Mouse (Mus musculus) intestine, postnatal 0 days (tissue): ENCODE results near the gene Slc11a1. TPM values are rescaled to one million over a fixed set of nuclear protein-coding genes. Genes with fewer than 3 reads are reported as not detected.

Experiments used
- ATAC-seq: fragments of 200-750 bp; cut with Nextera tagmentation; 2 replicates; pipeline ENCODE4 v1.8.0; 2017; ENCODE audit warnings: mild to moderate bottlenecking, moderate TSS enrichment, moderate library complexity
- H3K27ac ChIP-seq: fragments of 300-500 bp; sonication (generic); 2 replicates; pipeline ENCODE4 v1.5.1; 2014; ENCODE audit warnings: mild to moderate bottlenecking, low read depth, low read length, moderate library complexity
- H3K27me3 ChIP-seq: fragments of 300-500 bp; sonication (generic); replicated peaks from 2 replicates; pipeline ENCODE4 v1.6.1; 2014; ENCODE audit warnings: low read length, mixed read lengths; ENCODE audit not compliant: control insufficient read depth, insufficient read depth
- H3K36me3 ChIP-seq: fragments of 300-500 bp; sonication (generic); 2 replicates; pipeline ENCODE4 v1.6.1; 2014; ENCODE audit warnings: mild to moderate bottlenecking, moderate library complexity; ENCODE audit not compliant: control insufficient read depth, insufficient read depth
- H3K4me1 ChIP-seq: fragments of 300-500 bp; sonication (generic); replicated peaks from 2 replicates; pipeline ENCODE4 v1.6.1; 2014; ENCODE audit warnings: antibody characterized with exemption, low read length, mixed read lengths; ENCODE audit not compliant: control insufficient read depth, insufficient read depth
- H3K4me2 ChIP-seq: fragments of 300-500 bp; sonication (generic); replicated peaks from 2 replicates; pipeline ENCODE4 v1.6.1; 2014; ENCODE audit warnings: low read depth, mild to moderate bottlenecking, moderate library complexity
- H3K4me3 ChIP-seq: fragments of 300-500 bp; sonication (generic); 2 replicates; pipeline ENCODE4 v1.5.1; 2014; ENCODE audit warnings: low read depth, low read length
- H3K9ac ChIP-seq: fragments of 300-500 bp; sonication (generic); 2 replicates; pipeline ENCODE4 v1.6.1; 2014; ENCODE audit warnings: mild to moderate bottlenecking, low read depth, low read length
- H3K9me3 ChIP-seq: fragments of 300-500 bp; sonication (generic); 2 replicates; pipeline ENCODE4 v1.6.1; 2016; ENCODE audit warnings: mixed run types; ENCODE audit not compliant: control insufficient read depth
- CTCF ChIP-seq: sonication (generic); IDR thresholded peaks from 2 replicates; pipeline ENCODE4 v1.5.1; 2016; ENCODE audit warnings: low read depth, mild to moderate bottlenecking, control low read depth, antibody characterized with exemption, moderate library complexity
- WGBS: fragments of 180-500 bp; shearing (Covaris S2); extraction: QIAGEN DNeasy Blood & Tissue Kit; methylation state at CpG from one replicate; pipeline ENCODE4 v1.1.7; 2014; 5-methylcytosine and 5-hydroxymethylcytosine counted together
- polyA plus RNA-seq: library from polyadenylated mRNA; unstranded; fragments of >200 nt; fragmentation: Nextera tagmentation; extraction: Ambion mirVana; gene quantifications from 2 replicates; pipeline ENCODE4 v1.2.1, GENCODE M21; 2015

The Slc11a1 gene
- polyA plus RNA-seq, 1 experiment from 2014 or later: 4.3 TPM

GRCm38 (mm10) chr1:74344163-74344916 is 30.7 kb upstream of the Slc11a1 start:
- no peak overlapping the region for H3K9ac ChIP-seq
- no peak overlapping the region for H3K4me2 ChIP-seq
- H3K27me3 ChIP-seq: no peaks in the 10 kb centered on the region
- H3K36me3 ChIP-seq: 0 out of 2 replicates have a peak, but pooled peaks cover under 1% of the 10 kb centered on the region
- ATAC-seq: no peak
- H3K27ac ChIP-seq: no peak overlapping the region
- no peaks in the 10 kb centered on the region for H3K4me1 ChIP-seq
- no peak overlapping the region for H3K4me3 ChIP-seq
- no peak for TF ChIP-seq CTCF
- no peaks in the 10 kb centered on the region for H3K9me3 ChIP-seq
- WGBS: 80% methylated on average over 11 of the region's 11 CpGs

DNA sequence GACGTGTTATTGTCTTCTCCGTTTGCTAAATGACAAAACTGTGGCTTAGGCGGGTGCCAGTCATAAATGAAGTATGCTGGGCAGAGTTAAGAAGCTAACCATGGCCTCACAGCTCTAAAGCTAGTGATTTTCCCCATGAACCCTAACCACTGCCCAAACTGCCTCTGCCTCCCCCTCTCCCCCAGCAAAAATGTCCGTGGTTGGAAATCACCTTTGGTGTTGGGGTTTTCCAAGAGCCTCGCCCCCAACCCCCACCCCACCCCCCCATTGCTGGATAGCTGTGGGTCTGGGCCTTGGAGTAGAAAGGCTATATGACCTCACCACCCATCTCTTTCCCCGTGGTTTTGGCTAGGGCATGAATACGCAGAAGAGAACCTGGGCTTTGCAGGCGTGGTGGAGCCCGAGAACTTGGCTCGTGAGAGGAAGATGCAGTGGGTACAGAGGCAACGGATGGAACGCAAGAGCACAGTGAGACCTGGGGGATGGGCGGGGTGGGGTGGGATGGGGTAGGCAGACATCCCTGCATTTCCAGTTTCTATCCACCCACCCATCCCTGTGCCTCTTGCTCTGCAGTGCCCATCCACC is 23.7 kb upstream of the Slc11a1 start:
- Histone ChIP-seq H3K4me3 (no peak overlapping the region), H3K4me2 (no peak overlapping the region), H3K36me3 (0 out of 2 replicates have a peak, but pooled peaks cover 12% of the 10 kb centered on the region), H3K9me3 (no peaks in the 10 kb centered on the region), H3K27me3 (no peaks in the 10 kb centered on the region), H3K9ac (no peak overlapping the region), H3K4me1 (no peaks in the 10 kb centered on the region), H3K27ac (no peak overlapping the region)
- TF ChIP-seq CTCF: no peak
- no peak for ATAC-seq
- 89% methylated on average over 13 of the region's 13 CpGs for WGBS

DNA sequence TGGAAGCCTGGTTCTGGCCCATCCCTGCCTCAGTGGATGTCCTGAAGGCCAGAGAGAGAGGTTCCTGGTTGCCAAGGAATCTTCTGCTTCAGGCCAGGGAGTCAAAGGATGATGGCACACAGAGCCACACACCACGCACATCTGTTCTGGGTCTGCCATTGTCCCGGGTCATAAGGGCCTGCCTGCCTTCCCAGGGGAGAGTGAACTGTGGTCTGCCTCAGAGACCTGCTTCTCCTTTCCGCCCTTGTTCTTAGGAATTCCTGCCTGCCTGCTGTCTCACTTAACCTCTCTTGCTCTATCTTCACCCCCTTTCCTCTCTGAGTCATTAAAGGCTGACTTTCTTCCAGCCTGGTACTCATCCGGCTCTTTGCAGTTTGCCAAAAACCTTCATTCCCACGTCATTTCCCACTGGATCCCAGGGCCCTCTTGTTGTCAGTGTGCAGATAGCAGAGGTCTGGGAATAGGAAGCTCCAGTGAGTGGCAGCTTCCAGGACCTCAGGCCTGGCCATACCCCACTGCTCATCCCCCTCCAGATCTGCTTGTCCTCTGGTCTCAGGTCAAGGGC is 22.4 kb upstream of the Slc11a1 start:
- WGBS: 77% methylated on average over 5 of the region's 5 CpGs

DNA sequence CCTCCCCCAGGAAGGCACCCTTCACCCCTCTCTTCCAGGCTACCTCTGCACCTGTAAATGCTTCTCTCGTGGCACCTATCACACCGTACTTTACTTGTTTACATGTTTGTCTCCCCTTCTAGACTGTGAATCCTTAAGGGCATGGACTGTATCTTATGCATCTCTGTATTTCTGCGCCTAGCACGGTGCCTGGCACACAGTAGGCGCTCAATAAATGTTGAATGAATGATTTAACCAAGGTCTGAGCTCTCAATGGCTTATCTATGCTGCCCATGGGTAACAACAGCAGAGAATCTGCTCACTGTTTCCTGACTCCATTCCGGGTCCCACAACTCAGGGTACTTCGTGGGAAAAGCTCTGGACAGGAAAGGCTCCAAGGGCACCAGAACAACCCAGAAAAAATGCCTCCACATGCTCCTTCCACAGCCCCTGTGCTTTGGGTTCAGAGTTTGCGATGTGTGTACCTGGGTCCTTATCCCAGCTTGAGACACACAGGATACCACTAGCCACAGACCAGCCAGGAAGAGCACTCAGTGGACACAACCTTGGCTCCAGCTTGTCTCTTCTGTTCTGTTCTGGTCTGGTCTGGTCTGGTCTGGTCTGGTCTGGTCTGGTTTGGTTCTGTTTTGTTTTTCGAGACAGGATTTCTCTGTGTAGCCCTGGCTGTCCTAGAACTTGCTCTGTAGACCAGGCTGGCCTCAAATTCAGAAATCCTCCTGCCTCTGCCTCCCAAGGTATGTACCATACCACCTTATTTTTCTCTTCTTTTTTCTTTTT is 21.4 kb upstream of the Slc11a1 start:
- H3K36me3 ChIP-seq: 0 out of 2 replicates have a peak, but pooled peaks cover 12% of the 10 kb centered on the region
- no peaks in the 10 kb centered on the region for H3K9me3 ChIP-seq
- TF ChIP-seq CTCF: no peak
- WGBS: 86% methylated on average over 9 of the region's 9 CpGs
- H3K4me3 ChIP-seq: no peak overlapping the region
- no peak for ATAC-seq
- H3K9ac ChIP-seq: no peak overlapping the region
- no peaks in the 10 kb centered on the region for H3K27me3 ChIP-seq
- no peak overlapping the region for H3K4me2 ChIP-seq
- H3K4me1 ChIP-seq: no peaks in the 10 kb centered on the region
- no peak overlapping the region for H3K27ac ChIP-seq

More for the DNA sequence above, 22.4 kb upstream of the Slc11a1 start:
- TF ChIP-seq CTCF: no peak
- no peak for ATAC-seq
- no peaks in the 10 kb centered on the region for H3K27me3 ChIP-seq
- H3K4me1 ChIP-seq: no peaks in the 10 kb centered on the region
- H3K27ac ChIP-seq: no peak overlapping the region
- H3K36me3 ChIP-seq: 0 out of 2 replicates have a peak, but pooled peaks cover 12% of the 10 kb centered on the region
- H3K9me3 ChIP-seq: no peaks in the 10 kb centered on the region
- no peak overlapping the region for H3K4me2 ChIP-seq
- no peak overlapping the region for H3K4me3 ChIP-seq
- no peak overlapping the region for H3K9ac ChIP-seq

DNA sequence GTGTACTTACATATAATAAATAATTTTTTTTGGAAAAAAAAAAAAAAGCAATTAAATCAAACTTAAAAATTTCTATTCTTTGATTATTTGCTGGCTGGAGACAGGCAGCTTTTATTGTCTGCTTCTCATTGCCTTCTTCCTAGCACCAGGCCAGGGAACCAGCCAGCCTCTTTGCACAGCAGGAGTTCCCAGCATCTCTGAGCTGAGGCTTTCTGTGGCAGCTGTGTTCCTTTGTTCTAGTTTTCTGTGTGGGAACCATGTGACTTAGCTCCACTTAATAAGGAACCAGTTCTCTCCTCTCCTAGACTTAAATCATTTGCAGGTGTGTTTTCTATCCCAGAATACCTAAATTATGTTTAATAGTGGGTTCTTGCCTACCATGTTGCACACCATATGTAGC is 17.5 kb upstream of the Slc11a1 start:
- Histone ChIP-seq H3K4me2 (no peak overlapping the region), H3K27me3 (no peaks in the 10 kb centered on the region), H3K4me1 (no peaks in the 10 kb centered on the region), H3K4me3 (no peak overlapping the region), H3K9ac (no peak overlapping the region), H3K36me3 (no peaks in the 10 kb centered on the region), H3K9me3 (no peaks in the 10 kb centered on the region), H3K27ac (no peak overlapping the region)
- no peak for TF ChIP-seq CTCF
- no peak for ATAC-seq

DNA sequence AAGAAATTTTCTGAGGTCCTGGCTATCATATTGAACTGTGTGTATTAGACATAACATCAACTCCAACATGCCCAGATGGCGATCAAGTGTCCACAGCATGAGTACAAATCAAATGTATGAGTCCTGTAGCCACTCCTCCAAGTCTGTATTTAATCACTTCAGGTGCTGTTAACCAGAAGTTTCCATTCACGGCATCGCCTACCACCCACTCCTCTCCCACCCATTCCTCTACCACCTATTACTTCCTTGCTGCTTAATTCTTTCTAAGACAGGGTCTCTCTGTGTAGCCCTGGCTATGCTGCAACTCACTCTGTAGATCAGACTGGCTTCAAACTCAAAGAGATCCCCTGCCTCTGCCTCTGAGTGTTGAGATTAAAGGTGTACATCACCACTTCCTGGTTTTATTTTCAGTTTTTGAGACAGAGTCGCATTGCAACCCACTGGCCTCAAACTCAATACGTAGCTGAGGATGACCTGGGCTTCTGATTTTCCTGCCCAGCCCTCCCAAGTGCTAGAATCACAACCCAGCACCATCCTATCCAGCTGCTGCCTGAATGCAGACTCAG is 15.0 kb upstream of the Slc11a1 start:
- no peak overlapping the region for H3K4me3 ChIP-seq
- no peak for TF ChIP-seq CTCF
- H3K27ac ChIP-seq: no peak overlapping the region
- H3K4me1 ChIP-seq: no peaks in the 10 kb centered on the region
- H3K36me3 ChIP-seq: no peaks in the 10 kb centered on the region
- H3K4me2 ChIP-seq: no peak overlapping the region
- no peaks in the 10 kb centered on the region for H3K9me3 ChIP-seq
- no peak for ATAC-seq
- 82% methylated on average over 5 of the region's 5 CpGs for WGBS
- H3K9ac ChIP-seq: no peak overlapping the region
- no peaks in the 10 kb centered on the region for H3K27me3 ChIP-seq
